Mouse (Mus musculus) liver, embryonic 11.5 days (tissue): ENCODE data around the gene Tmem214. TPM values are rescaled to one million over a fixed set of nuclear protein-coding genes. Genes with fewer than 3 reads are reported as not detected.

Source experiments
- ATAC-seq: fragments of 200-750 bp; cut with Nextera tagmentation; replicated peaks from 2 replicates; pipeline ENCODE4 v1.8.0; 2017; ENCODE audit warnings: moderate number of reproducible peaks, mild to moderate bottlenecking, moderate TSS enrichment, moderate library complexity; ENCODE audit not compliant: low FRiP score
- DNase-seq: peaks from one replicate; pipeline ENCODE4 v3.0.0-alpha.2; 2017; ENCODE audit warnings: low spot score
- H3K27ac ChIP-seq: fragments of 300-500 bp; sonication (generic); 2 replicates; pipeline ENCODE4 v1.5.1; 2014; ENCODE audit warnings: mild to moderate bottlenecking, low read depth, low read length, control low read depth
- H3K27me3 ChIP-seq: fragments of 300-500 bp; sonication (generic); replicated peaks from 2 replicates; pipeline ENCODE4 v1.6.1; 2014; ENCODE audit warnings: low read length, mixed read lengths; ENCODE audit not compliant: control insufficient read depth, insufficient read depth
- H3K36me3 ChIP-seq: fragments of 300-500 bp; sonication (generic); 2 replicates; pipeline ENCODE4 v1.6.1; 2014; ENCODE audit warnings: mild to moderate bottlenecking, low read length, moderate library complexity, mixed read lengths; ENCODE audit not compliant: control insufficient read depth, insufficient read depth
- H3K4me1 ChIP-seq: fragments of 300-500 bp; sonication (generic); replicated peaks from 2 replicates; pipeline ENCODE4 v1.6.1; 2014; ENCODE audit warnings: low read length, mixed read lengths; ENCODE audit not compliant: control insufficient read depth, insufficient read depth
- H3K4me2 ChIP-seq: fragments of 300-500 bp; sonication (generic); 2 replicates; pipeline ENCODE4 v1.6.1; 2014; ENCODE audit warnings: mild to moderate bottlenecking, control low read depth, moderate library complexity
- H3K4me3 ChIP-seq: fragments of 300-500 bp; sonication (generic); 2 replicates; pipeline ENCODE4 v1.5.1; 2014; ENCODE audit warnings: low read depth, low read length, control low read depth
- H3K9ac ChIP-seq: fragments of 300-500 bp; sonication (generic); 2 replicates; pipeline ENCODE4 v1.6.1; 2014; ENCODE audit warnings: low read depth, low read length, control low read depth
- H3K9me3 ChIP-seq: fragments of 300-500 bp; sonication (generic); 2 replicates; pipeline ENCODE4 v1.6.1; 2016; ENCODE audit warnings: low read length, inconsistent platforms, mixed read lengths; ENCODE audit not compliant: control insufficient read depth
- WGBS: fragments of 180-500 bp; shearing (Covaris S2); extraction: QIAGEN DNeasy Blood & Tissue Kit; methylation state at CpG from one replicate; pipeline ENCODE4 v1.1.7; 2014; 5-methylcytosine and 5-hydroxymethylcytosine counted together
- polyA plus RNA-seq: library from polyadenylated mRNA; unstranded; fragments of >200 nt; fragmentation: Nextera tagmentation; extraction: Ambion mirVana; gene quantifications from 2 replicates; pipeline ENCODE4 v1.2.1, GENCODE M21; 2014

The Tmem214 gene
- polyA plus RNA-seq, 1 experiment from 2014 or later = 67.2 TPM

DNA sequence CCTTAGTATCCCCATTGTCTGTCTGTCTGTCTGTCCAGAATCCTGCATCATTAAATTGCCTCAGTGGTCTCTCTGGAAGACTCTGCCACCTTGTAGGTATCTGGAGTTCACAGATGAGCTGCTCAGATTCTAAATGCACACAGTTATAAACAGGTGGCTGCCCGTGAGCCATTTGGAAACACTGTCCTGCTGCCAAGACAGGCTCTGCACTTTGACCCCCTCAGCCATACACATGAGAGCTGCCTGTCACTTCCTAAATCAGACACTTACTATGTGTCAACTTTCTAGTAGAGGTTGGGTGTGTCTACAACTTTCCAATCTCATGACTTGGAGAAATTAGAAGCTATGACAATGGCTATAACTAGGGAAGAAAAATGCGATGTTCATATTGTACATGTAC, 28.1 kb upstream of the Tmem214 start:
- WGBS = 71% methylated on average over 2 of the region's 2 CpGs
- H3K27me3 ChIP-seq = no peaks in the 10 kb centered on the region
- no peak overlapping the region for H3K4me2 ChIP-seq
- no peaks in the 10 kb centered on the region for H3K9me3 ChIP-seq
- H3K9ac ChIP-seq = no peak overlapping the region
- no peak for ATAC-seq
- no peaks in the 10 kb centered on the region for H3K4me1 ChIP-seq
- no peak for DNase-seq
- H3K4me3 ChIP-seq = no peak overlapping the region
- no peak overlapping the region for H3K27ac ChIP-seq
- H3K36me3 ChIP-seq = no peaks in the 10 kb centered on the region

DNA sequence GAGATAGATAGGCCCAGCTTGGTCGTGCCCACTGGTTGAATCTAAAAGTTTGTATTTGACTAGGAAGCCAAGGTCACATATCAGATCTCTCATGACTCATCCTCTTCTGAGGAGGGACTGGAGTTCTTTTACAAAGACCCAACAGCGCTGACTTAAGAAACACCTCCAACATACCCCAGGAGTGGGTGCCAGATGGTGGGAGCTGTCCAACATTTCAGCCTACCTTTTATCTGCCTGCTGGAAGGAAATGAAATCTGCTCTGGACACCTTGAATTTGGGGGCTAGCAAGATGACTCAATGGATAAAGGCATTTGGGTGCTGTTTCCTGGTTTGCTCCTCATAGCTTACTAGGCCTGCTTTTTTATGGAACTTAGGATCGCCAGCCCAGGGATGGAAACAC, 25.9 kb upstream of the Tmem214 start:
- no peak overlapping the region for H3K9ac ChIP-seq
- no peaks in the 10 kb centered on the region for H3K4me1 ChIP-seq
- 39% methylated on average over 3 of the region's 3 CpGs for WGBS
- no peak overlapping the region for H3K4me3 ChIP-seq
- no peak for DNase-seq
- no peaks in the 10 kb centered on the region for H3K27me3 ChIP-seq
- H3K4me2 ChIP-seq = no peak overlapping the region
- no peaks in the 10 kb centered on the region for H3K36me3 ChIP-seq
- no peak overlapping the region for H3K27ac ChIP-seq
- no peak for ATAC-seq
- H3K9me3 ChIP-seq = no peaks in the 10 kb centered on the region

DNA sequence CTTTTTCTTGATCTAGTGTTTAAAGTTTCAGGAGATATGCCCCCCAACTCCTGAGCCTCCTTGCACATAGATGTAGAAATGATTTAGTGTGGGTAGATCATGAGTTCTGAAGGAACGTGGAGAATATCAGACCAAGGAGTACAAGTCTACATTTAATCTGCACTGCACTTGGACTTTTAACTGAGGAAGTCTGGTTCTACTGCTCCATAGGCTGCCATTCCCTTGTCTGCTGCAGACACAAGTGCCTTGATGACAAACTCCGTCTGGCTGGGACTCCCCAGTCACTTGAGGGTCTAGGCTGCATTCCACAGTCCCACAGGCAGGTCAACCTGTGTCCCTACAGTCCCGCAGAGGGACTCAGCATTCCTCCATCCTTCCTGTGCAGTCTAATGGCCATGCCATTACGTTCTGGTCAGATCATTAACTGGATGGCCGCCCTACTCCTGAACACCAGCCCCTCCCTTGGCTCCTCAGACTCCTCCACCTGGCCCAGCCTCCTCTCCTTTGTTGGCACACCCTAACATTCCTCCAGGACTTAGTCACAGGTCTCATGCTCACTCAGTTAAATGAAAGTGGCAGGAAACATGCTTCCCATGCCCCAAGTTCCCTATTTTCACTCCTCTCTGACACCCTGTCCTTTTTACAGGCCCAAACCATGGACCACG, 17.8 kb upstream of the Tmem214 start:
- 53% methylated on average over 6 of the region's 6 CpGs for WGBS
- no peaks in the 10 kb centered on the region for H3K27me3 ChIP-seq
- H3K4me1 ChIP-seq = no peaks in the 10 kb centered on the region
- no peaks in the 10 kb centered on the region for H3K36me3 ChIP-seq
- no peak for DNase-seq
- H3K9me3 ChIP-seq = no peaks in the 10 kb centered on the region
- no peak overlapping the region for H3K4me2 ChIP-seq
- no peak overlapping the region for H3K4me3 ChIP-seq
- H3K9ac ChIP-seq = no peak overlapping the region
- H3K27ac ChIP-seq = no peak overlapping the region
- no peak for ATAC-seq

DNA sequence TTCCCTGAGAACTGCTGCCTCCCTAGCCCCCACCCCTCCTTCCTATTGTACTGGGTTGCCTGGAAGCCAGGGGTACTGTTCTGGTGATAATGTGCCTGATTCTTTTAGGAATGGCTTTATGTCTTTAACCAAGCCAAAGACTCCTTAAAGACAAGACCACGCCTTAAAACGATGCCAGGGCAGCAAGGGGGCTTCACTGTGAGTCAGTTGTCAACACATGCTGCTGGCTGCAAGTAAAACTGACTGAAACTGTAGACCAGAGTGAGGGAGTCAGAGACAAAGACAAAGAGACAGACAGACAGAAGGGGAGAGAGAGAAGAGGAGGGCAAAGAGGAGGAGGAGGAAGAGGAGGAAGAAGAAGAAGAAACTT, 17.3 kb upstream of the Tmem214 start:
- Histone ChIP-seq H3K9ac (no peak overlapping the region), H3K4me1 (no peaks in the 10 kb centered on the region), H3K4me3 (no peak overlapping the region), H3K27me3 (no peaks in the 10 kb centered on the region), H3K27ac (no peak overlapping the region), H3K9me3 (no peaks in the 10 kb centered on the region), H3K36me3 (no peaks in the 10 kb centered on the region), H3K4me2 (no peak overlapping the region)
- WGBS = 63% methylated on average over 2 of the region's 2 CpGs
- no peak for ATAC-seq
- no peak for DNase-seq

DNA sequence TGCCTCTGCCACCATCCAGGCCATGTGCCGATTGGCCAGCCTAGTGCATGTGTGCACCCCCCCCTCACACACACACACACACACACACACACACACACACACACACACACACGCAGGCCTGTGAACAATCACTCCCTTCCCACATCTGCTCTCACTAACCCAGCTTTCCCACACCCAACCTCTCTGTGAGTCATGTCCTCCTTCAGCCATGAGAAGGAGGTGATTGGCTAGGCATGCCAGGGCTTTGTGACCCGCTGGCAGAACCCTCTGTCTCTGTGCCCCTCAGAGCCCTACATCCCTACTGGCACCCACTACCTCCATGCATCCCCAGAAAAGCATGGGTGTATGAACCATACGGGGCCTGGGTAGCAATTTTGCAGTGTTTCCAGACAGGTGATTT, 14.3 kb upstream of the Tmem214 start:
- Histone ChIP-seq H3K27ac (no peak overlapping the region), H3K36me3 (no peaks in the 10 kb centered on the region), H3K4me1 (no peaks in the 10 kb centered on the region), H3K9me3 (no peaks in the 10 kb centered on the region), H3K4me3 (no peak overlapping the region), H3K27me3 (no peaks in the 10 kb centered on the region), H3K9ac (no peak overlapping the region), H3K4me2 (no peak overlapping the region)
- WGBS = 83% methylated on average over 4 of the region's 4 CpGs
- ATAC-seq (no peak), DNase-seq (no peak)

DNA sequence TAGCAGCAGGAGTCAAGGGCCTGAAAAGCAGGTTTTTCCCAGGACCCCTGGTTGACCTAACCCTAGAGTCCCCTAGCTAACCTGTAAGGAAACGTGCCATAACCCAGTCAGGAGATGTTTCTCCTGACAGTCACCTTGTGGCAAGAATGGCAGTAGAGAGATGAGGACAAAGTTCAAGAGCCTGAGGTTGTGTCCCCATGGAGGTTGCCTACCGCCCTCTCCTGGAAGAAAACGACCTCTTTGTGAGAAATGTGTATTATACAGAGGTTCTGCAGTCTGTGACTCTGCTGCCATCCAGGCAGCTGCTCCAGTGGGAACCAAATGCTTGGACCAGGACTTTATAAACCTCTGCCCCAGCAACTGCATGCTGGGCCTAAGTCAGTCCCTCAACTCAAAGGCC, 12.1 kb upstream of the Tmem214 start:
- WGBS = 44% methylated on average over 3 of the region's 3 CpGs
- ATAC-seq = no peak
- Histone ChIP-seq H3K4me2 (no peak overlapping the region), H3K27ac (no peak overlapping the region), H3K9me3 (no peaks in the 10 kb centered on the region), H3K36me3 (no peaks in the 10 kb centered on the region), H3K4me1 (no peaks in the 10 kb centered on the region), H3K4me3 (no peak overlapping the region), H3K9ac (no peak overlapping the region), H3K27me3 (no peaks in the 10 kb centered on the region)
- DNase-seq = no peak

DNA sequence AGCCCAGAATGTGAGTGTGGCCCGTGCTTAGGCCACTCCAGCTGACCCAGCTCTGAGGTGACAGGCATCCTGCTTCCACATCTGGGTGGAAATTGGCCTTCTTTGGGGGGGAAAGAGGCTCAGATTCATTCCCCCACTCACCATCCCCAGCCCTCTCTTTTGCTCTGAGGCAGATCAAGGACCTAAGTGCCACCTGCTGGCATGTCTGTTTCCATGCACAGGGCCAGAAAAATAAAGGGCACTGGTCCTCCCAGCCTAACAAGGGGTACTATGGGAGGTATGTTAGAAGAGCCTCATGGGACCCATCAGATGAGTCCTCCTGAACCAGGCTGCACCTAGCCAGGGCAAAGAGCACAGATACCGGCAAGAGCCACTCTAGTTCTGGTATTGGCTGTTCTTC, 11.7 kb upstream of the Tmem214 start:
- H3K9ac ChIP-seq = no peak overlapping the region
- H3K4me3 ChIP-seq = no peak overlapping the region
- no peaks in the 10 kb centered on the region for H3K4me1 ChIP-seq
- no peaks in the 10 kb centered on the region for H3K9me3 ChIP-seq
- no peak overlapping the region for H3K27ac ChIP-seq
- H3K27me3 ChIP-seq = no peaks in the 10 kb centered on the region
- DNase-seq (no peak), ATAC-seq (no peak)
- 75% methylated on average over 2 of the region's 2 CpGs for WGBS
- H3K36me3 ChIP-seq = no peaks in the 10 kb centered on the region
- no peak overlapping the region for H3K4me2 ChIP-seq

DNA sequence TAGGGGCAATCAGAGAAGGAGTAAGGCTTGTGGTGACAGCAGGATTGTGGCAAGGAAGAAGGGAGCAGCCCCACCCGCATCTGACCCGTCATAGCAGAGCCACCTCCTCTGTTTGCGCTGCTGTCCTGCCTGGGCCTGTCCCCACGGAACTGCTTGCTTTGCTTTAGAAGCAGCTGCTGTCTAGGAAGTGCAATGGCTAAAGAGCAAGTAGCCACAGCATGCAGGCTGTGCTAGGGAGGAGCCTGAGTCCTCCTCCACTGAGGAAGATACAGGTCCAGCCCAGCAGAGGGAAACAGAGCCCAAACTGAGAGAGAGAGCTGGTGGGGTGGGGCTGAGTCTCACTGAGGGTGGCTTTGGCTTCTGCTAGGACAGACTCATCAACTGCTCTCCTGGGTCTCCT, 4.0 kb upstream of the Tmem214 start:
- H3K9me3 ChIP-seq = no peaks in the 10 kb centered on the region
- WGBS = 35% methylated on average over 4 of the region's 4 CpGs
- no peak overlapping the region for H3K4me3 ChIP-seq
- no peak overlapping the region for H3K9ac ChIP-seq
- no peaks in the 10 kb centered on the region for H3K27me3 ChIP-seq
- H3K36me3 ChIP-seq = no peaks in the 10 kb centered on the region
- no peak overlapping the region for H3K27ac ChIP-seq
- 0 out of 2 replicates have a peak overlapping the region, but pooled peaks have one; percentile 10 for H3K4me2 ChIP-seq
- ATAC-seq = 0 out of 2 replicates have a peak, but pooled peaks have one; percentile 60
- DNase-seq = no peak
- no peaks in the 10 kb centered on the region for H3K4me1 ChIP-seq

DNA sequence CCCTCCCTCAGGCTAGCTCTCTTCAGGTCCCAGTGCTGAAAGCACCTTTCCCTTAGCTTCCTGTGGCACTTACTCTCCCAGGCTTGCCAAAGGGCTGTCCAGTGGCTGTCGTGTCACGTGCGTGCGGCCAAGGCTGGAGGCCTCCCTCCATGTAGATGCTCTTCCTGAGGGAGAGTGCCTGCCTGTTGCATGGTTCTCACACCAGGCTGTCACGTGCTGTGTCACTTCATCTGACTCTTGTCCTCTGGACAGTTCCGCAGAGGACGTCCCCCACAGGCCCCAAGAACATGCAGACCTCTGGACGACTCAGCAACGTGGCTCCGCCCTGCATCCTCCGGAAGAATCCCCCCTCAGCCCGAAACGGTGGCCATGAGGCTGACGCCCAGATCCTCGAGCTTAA, 3.5 kb upstream of the Tmem214 start:
- no peaks in the 10 kb centered on the region for H3K36me3 ChIP-seq
- WGBS = 31% methylated on average over 15 of the region's 15 CpGs
- ATAC-seq (no peak), DNase-seq (no peak)
- no peak overlapping the region for H3K4me3 ChIP-seq
- H3K9me3 ChIP-seq = no peaks in the 10 kb centered on the region
- no peaks in the 10 kb centered on the region for H3K27me3 ChIP-seq
- H3K4me2 ChIP-seq = 0 out of 2 replicates have a peak overlapping the region, but pooled peaks have one; percentile 10
- no peak overlapping the region for H3K9ac ChIP-seq
- no peaks in the 10 kb centered on the region for H3K4me1 ChIP-seq
- H3K27ac ChIP-seq = no peak overlapping the region
